Mouse (Mus musculus): ENCODE measurements around the gene Slc7a15.
A peak's percentile ranks its signal among the peaks of the same experiment; 100 is the strongest.
"Not testable (repeated sequence)": the region's sequence is repeated elsewhere in the genome, so short reads cannot be mapped to it uniquely, and the experiment has no call there.

Slc7a15 gene

DNA sequence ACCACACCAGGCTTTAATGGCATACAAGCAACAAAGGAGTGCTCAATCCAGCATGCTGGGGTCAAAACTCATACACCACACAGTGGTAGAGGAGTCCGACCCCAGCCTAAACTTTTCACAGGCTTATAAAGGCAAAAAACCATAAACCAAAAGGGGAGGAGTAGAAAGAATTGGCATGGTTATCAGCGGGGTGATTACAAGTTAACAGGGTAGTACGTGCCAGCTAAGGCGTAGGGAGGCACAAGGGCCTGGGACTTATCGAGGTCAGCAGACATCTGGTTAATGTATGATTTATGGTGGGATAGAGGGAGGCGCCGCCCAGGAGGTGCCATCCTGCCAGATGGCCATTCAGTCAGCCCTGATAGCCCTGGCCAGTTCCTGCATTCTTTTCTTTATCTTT lies at the start of gene Slc7a15:
Gene Slc7a15 (minus strand): TSS at position 101 of the 400 bp plus-strand sequence.
- not testable (repeated sequence) for DNase-seq (ENCODE audit: low read depth, low spot score)

DNA sequence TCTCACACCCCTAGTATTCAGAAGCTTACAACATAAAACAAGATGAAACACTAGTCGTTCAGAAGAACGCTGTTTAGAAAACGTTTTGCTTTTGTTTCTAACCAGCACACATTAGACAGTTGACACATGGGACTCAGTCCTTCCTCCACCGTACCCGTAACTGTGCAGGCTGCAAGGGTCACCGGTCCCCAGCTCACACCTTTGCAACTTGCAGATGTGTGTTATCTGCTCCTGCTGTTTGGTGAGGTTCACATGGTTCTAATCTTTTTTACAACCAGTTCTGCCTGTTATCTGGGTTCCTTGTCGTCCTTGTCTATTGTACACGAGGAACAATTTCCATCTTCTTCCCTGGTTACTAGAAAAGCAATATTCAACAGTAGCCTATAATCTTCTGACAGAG lies 49.3 kb upstream of the Slc7a15 start:
- not testable (repeated sequence) for DNase-seq (ENCODE audit: low read depth, low spot score)

DNA sequence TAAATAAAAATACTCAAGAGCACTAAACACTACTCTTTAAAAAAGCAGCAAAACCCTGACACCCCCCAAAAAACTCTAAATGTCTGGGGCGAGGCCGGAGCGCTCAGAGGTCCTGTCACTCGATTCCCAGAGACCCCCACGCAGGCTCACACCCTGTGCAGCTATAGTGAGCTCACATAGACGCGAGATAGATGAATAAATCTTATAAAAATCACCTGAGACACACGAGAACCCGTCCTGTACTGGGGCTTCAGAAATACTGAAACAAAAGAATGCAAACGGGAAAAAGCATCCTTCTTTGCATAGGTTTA lies 42.5 kb upstream of the Slc7a15 start:
- no peak for DNase-seq (ENCODE audit: low read depth, low spot score)

DNA sequence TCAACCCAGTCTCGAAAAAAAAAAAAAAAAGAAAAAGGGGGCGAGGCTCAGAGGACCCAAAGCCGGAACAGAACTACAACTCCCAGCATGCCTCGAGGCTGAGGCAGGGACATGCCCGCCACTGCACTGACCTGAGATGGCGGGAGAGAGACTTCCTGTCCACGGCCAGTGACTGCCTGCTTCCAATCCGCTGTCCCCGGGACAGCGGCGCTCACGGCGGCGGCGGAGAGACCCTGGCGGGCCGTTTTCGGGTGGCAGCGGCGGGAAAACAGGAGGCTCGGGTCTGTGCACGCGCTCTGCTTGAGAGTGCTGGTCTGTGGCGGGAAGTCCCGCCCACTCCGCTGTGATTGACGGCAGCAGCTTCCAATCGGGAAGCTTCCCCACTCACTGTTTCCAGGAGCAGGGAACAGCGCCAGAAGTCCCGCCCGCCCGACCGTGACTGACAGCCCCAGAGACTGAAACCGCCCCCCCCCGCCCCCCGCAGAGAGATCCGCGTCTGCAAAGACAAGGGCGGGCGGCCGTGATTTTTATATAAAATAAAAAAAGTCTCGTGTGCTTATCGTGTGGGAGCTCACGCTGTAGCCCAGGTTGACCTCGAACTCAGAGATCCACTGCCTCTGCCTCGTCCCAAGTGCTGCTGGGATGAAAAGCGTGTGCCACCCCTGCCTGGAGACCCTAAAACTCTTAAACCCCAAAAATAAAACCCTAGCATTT lies 42.0 kb upstream of the Slc7a15 start:
- DNase-seq (ENCODE audit: low read depth, low spot score) = peak; percentile 90

DNA sequence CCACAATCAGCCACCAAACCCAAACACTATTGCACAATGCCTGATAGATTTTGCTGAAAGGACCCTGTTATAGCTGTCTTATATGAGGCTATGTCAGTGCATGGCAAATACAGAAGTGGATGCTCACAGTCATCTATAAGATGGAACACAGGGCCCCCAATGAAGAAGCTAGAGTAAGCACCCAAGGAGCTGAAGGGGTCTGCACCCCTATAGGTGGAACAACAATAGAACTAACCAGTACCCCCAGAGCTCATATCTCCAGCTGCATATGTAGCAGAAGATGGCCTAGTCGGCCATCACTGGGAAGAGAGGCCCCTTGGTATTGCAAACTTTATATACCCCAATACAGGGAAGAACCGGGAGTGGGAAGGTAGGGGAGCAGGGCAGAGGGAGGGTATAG lies 41.3 kb upstream of the Slc7a15 start:
- not testable (repeated sequence) for DNase-seq (ENCODE audit: low read depth, low spot score)

DNA sequence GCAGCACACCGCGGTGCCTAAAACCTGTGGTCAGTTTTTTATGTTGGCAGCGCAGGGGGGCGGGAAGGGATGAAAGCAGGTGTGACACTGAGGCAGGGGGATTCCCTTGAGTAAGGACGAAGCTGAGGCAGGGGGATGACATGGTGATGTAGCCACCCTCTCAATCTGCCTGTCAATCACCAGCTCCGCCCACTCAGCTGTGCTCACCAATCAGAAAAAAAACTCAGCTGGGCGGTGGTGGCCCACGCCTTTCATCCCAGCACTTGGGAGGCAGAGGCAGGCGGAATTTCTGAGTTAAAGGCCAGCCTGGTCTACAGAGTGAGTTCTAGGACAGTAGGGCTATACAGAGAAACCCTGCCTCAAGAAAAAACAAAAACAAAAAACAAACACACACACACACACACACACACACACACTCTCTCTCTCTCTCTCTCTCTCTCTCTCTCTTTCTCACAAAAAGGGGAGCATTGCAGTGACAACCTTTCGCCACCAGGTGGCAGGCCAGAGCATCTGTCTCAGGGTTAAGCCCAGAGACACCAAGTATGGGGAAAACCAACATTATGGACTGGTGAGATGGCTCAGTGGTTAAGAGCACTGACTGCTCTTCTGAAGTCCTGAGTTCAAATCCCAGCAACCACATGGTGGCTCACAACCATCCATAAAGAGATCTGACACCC lies 39.7 kb upstream of the Slc7a15 start:
- DNase-seq (ENCODE audit: low read depth, low spot score) = peak; percentile 71

DNA sequence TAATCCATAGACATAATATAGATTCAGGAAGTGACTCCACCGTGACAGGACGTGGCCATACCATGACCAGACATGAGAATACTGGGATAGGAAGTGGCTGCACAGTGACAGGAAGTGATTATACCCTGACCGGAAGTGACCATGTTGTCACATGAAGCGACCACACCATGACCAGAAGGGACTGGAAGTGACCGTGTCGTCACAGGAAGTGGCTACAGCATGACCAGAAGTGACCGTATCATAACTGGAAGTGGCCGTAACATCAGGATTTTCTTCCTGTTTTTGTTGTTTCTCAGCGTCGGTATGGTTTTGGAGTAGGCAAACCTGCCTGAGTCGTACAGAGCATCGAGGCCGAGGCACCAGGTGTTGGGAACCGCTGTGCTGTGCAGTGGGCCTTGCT lies 38.1 kb upstream of the Slc7a15 start:
- DNase-seq (ENCODE audit: low read depth, low spot score) = no peak

DNA sequence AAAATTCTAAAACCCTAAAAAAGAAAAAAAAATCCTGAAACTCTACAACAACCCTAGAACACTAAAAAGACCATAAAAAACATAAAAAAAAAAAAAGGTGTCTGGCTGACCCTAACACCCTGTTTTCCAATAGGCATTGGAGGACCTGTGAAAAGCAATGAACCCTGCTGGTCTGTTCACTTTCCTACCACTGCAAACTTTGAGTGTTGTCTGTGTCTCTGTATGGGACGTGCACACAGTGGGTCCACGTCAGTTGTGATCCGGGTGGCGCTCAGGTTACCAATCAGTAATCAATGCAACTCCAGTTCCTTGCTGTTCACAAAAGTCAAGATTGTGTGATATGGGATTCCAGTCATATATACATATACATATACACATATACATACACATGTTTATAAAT lies 36.7 kb upstream of the Slc7a15 start:
- no peak for DNase-seq (ENCODE audit: low read depth, low spot score)

DNA sequence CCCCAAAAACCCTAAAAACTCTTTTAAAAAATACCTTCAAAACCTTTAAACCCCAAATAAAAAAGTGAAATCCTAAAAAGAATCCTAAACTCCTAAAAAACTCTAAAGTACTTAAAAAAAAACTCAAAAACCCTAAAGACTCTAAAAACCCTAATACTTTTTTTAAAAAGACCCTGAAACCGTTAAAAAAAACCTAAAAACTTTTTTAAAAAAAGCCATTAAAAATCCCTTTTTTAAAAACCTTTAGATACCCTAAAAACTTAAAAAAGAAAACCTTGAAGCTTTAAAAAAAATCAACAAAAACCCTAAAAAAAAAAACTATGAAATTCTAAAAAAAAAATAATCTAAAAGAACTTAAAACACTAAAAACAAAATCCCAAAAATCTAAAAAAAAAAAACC lies 35.4 kb upstream of the Slc7a15 start:
- DNase-seq (ENCODE audit: low read depth, low spot score) = no peak

DNA sequence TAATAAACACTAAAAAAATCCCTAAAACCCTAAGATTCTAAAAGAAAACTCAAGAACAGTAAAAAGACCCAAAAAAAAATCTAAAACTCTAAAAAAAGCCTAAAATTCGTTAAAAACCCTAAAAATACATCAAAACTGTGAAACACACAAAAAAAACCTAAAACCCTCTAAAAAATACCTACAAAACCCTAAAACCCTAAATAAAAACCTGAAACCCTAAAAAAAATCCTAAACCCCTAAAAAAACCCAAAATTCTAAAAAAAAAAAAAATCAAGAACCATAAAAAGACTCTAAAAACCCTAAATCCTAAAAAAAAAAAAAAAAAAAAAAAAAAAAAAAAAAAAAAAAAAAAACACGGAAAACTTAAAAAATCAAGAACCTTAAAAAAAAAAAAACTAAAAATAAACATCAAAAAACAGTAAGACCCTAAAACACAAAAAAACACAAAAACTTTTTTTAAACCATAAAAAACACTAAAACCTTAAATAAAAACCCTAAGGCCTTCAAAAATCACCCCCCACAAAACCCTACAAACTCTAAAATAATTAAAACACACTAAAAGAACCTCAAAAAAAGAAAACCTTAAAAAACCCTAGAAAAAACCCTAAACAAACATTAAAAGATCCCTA lies 34.0 kb upstream of the Slc7a15 start:
- DNase-seq (ENCODE audit: low read depth, low spot score) = no peak

DNA sequence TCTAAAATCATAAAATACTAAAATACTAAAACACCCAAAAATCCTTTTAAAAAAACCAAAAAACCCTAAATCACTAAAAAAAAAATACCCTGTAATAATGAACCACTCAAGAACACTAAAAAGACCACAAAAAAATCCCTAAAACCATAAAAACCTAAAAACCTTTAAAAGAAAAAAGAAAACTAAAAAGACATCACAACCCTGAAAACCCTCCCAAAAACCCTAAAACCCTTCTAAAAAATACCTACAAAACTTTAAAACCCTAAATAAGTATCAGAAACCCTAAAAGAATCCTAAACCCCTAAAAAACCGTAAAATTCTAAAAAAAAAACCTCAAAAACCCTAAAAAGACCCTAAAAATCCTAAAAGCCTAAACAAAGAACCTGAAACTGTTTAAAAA lies 32.8 kb upstream of the Slc7a15 start:
- DNase-seq (ENCODE audit: low read depth, low spot score) = no peak

DNA sequence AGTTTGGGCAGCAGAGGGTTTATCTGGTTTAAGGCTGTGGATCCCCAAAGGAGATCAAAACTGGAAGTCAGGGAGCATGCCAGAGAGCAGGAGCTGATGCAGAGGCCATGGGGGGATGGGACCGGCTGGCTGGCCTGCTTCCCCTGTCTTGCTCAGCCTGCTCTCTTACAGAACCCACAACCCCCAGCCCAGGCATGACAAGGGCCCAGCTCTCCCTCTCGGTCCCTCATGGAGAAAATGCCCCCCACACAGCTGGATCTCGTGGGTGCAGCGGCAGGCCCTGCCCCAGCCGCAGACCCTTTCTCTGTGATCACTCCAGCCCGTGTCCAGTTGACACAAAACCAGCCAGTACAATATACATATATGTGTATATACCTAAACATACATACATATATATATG lies 30.7 kb upstream of the Slc7a15 start:
- DNase-seq (ENCODE audit: low read depth, low spot score) = no peak

DNA sequence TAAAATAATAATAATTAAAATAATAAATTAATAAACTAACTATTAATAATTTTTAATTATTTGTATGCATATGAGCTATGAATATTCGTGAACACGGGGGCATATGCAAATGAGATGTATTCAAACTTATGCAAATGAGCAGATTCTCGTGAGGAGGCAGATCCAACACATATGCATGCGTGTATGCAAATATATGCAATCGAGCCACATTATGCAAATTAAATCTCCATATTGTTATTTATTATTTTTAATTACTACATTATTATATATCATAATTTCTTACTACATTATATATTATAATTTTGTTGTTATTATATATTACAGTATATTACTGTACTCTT lies 21.8 kb upstream of the Slc7a15 start:
- no peak for DNase-seq (ENCODE audit: low read depth, low spot score)

DNA sequence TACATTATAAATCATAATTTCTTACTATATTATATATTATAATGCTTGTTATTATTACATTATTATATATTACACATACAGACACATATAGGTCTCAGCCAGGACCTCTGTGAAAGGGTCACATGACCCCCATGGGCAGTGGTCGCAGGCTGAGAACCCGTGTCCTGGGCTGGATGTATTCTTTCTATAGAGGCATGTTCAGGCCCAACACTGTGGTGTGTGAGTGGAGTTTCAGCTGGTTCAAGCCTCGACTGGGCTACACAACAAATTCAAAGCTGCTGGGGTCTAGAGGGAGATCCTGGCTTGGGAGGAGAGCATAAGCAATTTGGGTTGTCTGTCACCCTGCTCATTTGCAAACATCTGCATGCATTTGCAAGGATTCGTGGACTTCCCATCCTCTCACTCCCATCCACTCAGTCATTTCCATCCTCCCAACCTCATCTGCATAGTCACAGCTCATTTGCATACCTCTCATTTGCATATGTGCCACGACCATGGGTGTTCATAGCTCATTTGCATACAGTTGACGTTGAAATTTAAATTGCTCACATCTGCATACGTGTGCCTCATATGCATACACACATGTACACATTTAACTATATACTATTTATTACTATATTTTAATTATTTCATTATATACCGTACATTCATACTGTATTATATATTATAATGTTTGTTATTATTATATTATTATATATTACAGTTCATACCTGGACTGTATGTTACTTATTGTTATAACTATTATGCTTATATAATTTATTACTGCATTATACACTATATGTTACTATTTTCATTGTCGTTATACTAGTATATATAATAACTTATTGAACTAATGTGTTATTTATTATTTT lies 21.2 kb upstream of the Slc7a15 start:
- DNase-seq (ENCODE audit: low read depth, low spot score) = no peak

DNA sequence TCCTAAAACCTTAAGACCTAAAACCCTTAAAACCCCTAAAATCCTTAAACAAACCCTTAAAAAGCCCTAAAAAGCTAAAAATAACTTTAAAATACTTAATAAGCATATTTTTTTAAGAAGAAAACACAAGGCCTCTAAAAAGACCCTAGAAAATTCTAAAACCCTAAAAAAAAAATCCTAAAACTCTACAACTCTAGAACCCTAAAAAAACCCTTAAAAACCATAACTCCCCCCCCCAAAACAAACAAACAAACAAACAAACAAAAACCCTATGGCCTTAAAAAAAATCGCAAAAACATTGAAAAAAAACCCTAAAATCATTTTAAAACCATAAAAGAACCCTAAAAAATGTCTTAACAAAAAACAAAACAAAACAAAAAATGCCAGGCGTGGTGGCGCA lies 19.4 kb upstream of the Slc7a15 start:
- no peak for DNase-seq (ENCODE audit: low read depth, low spot score)

DNA sequence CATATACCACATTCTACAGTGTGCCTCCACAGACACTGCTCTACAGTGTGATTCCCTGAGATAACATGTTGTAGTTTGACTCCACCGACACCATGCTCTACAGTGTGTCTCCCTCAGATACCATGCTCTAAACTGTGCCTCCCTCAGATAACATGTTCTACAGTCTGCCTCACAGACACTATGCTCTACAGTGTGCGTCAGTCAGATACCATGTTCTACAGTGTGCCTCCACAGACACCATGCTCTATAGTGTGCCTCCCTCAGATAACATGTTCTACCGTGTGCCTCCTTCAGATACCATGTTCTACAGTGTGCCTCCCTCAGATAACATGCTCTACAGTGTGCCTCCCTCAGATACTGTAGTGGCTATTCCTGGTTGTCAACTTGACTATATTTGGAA lies 10.2 kb upstream of the Slc7a15 start:
- no peak for DNase-seq (ENCODE audit: low read depth, low spot score)

DNA sequence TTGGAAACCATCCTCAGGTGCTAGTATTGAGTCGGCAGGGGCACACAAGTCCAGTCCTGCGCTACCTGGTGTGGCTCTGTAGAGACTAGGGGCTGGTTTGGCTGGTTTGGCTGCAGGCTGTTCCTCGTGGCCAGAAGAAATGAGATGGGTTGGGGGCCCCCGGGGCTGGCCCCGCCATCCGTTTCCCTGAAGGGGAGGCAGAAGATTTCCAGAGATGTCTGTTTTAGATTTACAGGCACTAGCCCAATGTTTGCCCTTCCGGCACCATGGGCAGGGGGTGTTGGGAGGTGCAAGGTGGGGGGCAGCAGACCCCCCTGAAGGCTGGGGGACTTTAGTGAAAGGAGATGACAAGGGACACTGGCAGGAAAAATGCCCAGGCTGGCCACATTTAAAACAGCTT lies 3.3 kb downstream of the Slc7a15 start:
- DNase-seq (ENCODE audit: low read depth, low spot score) = no peak

DNA sequence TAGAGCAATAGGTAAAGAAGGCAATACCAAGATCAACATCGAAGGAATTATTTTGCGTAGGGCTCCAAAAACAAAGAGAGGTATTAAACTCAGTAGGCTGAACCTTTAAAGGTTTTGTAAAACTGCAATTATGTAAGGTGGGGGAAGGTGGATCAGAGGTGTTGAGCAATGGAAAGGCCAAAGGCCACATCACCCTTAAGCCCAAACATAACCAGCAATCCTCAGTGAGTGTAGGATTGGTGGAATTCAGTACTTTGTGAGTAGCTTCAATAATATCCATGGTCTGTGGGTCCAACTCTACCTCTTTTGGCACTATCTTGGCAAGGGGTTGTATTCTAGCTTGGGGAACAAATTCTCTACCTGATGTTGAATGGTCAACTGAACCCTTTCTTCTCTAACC lies 7.5 kb downstream of the Slc7a15 start:
- not testable (repeated sequence) for DNase-seq (ENCODE audit: low read depth, low spot score)

DNA sequence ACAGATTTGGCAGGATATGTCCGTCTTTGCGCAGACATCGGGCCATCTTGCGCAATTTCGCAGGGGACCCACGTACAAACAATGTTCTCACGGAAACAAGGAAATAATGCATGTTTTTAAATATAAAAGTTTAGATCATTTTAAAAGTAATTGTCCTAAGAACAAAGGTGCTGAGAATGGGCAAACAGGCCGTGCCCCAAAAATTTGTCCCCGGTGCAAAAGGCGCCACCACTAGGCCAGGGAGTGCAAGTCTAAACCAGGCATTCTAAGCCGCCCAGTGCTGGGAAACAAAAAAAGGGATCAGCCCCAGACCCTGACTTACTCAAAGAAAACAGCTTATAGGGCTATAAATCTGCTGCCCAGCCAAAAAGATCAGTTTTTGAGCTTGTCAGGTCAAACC lies 25.5 kb downstream of the Slc7a15 start:
- no peak for DNase-seq (ENCODE audit: low read depth, low spot score)

DNA sequence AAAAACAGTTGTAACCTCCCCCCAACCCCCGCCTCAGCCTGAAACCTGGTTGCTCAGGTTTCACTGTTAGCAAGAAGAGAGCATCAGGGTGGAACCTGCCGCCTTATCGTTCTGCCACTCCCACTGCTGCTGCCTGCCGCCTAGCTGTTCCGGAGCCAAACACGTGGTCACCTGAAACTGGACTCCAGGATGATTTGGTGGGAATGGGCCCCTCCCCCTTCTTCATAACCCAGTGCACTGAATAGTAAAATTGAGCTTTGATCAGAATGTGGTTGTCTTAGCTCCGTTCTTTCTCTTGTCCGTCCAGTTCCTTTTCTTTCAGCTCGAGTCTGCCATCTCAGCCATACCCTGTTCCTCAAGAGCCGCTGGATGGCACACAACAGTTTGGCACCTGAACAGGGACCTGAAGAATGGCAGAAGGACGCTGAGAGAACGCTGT lies 26.9 kb downstream of the Slc7a15 start:
- not testable (repeated sequence) for DNase-seq (ENCODE audit: low read depth, low spot score)

DNA sequence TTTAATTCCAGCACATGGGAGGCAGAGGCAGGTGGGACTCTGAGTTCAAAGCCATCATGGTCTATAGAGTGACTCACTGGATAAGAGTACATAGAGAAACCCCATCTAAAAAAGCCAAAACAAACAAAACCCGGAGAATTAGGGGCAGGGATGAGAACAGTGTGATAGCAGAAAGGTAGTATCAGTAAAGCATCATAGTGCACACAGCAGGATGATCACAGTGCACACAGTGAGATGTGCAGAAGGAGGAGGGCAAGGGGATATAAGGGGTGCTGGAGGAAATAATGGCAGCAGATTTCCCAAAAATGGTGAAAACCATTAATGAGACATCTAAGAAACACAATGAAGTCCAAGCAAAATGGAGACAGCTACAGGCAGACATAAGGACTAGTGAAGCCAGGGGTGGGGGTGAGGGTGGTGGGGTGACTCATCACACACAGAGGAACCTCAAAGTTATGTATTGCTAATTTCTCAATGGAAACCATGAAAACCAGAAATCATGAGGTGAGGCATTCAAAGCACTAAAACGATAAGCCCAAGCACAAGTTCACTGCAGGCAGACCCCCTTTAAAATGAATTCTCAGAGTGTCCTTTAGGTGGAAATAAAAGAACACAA lies 27.5 kb downstream of the Slc7a15 start:
- DNase-seq (ENCODE audit: low read depth, low spot score) = not testable (repeated sequence)

DNA sequence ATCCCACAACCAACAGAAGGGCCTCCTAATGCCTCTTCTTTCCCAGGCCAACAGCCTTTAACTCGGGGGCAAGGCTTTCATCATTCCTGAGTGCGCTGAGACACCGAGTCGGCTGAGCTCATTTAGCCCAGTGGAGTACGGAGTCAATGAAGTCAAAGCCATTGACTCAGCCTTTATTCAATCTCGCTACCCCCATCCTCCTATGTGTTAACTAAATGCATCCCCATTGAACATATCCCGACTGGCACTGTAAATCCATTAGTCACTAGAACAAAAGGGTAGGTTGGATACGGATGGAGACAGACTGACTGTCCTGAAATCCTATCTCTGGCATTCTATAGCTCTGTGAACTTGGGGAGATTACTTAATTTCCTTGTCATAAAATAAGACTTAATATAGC lies 36.7 kb downstream of the Slc7a15 start:
- not testable (repeated sequence) for DNase-seq (ENCODE audit: low read depth, low spot score)

Data from retina, postnatal 7 days (tissue).